Mouse (Mus musculus) B cell, adult 2 months (primary cell): Measurements from ENCODE around the gene Cadps2.

Experiments
- DNase-seq, 2 experiments: peaks; one replicate each; pipeline ENCODE4 v3.0.0; 2022

Cadps2 gene

GRCm38 (mm10) chr6:23249616-23250287 lies 589.5 kb downstream of the Cadps2 start:
- no peak for DNase-seq

- no peak for DNase-seq
Observed at GRCm38 (mm10) chr6:23249053-23249401, 590.2 kb downstream of the Cadps2 start.

- DNase-seq, result no peak
Observed at GRCm38 (mm10) chr6:23248313-23249052, 590.7 kb downstream of the Cadps2 start, which contains the start of gene Fezf1. TSS of gene Fezf1 (minus strand) at chr6:23248362.

- DNase-seq, result no peak
Observed at GRCm38 (mm10) chr6:23247512-23248312, 591.5 kb downstream of the Cadps2 start.

- no peak for DNase-seq
Observed at GRCm38 (mm10) chr6:23246790-23247511, 592.3 kb downstream of the Cadps2 start.

- no peak for DNase-seq
Observed at GRCm38 (mm10) chr6:23246061-23246789, 593.0 kb downstream of the Cadps2 start.

- no peak for DNase-seq
Observed at GRCm38 (mm10) chr6:23245545-23246011, 593.6 kb downstream of the Cadps2 start.

GRCm38 (mm10) chr6:23245121-23245520 lies 594.1 kb downstream of the Cadps2 start:
- DNase-seq, result no peak

- DNase-seq, result no peak
Observed at GRCm38 (mm10) chr6:23243821-23244760, 595.1 kb downstream of the Cadps2 start.
